Mouse (Mus musculus): ENCODE measurements around the gene Gm17545. TPM values are rescaled to one million over a fixed set of nuclear protein-coding genes. Genes with fewer than 3 reads are reported as not detected.

Gm17545 gene
- polyA plus RNA-seq, 1 experiment, result not detected

DNA sequence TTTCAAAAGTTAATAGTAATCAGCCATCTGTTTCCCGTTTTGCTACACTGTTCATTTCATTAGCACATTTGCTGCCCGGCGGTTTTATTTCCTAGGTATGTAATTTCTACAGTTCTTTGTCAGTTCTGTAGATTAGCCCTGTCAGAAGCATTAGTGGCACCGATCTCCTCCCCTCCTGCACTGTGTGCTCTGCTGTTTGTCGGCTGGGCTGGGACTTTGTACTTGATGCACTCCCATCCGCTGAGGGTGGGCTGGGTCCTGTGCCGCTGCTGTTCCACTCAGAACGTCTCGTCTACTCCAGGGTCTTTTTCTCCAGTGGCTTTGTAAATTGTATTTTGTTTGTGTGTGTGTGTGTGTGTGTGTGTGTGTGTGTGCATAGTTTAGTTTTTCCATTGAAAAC is 34.9 kb downstream of the Gm17545 start:
- Histone ChIP-seq H3ac (ENCODE audit: control insufficient read depth, insufficient read length) (no peak overlapping the region), H3K27me3 (ENCODE audit: control insufficient read depth, insufficient read depth, insufficient read length) (no peaks in the 10 kb centered on the region), H3K79me2 (ENCODE audit: control insufficient read depth, insufficient read depth) (no peaks in the 10 kb centered on the region), H3K4me2 (ENCODE audit: low read depth) (no peak overlapping the region), H3K36me3 (ENCODE audit: control insufficient read depth, insufficient read depth) (no peaks in the 10 kb centered on the region), H3K4me3 (no peak overlapping the region)
- TF ChIP-seq TCF3 (IDR thresholded peaks at IDR 0.05; ENCODE audit: insufficient read length, low read depth) (no peak), POLR2AphosphoS2 (IDR thresholded peaks at IDR 0.05; ENCODE audit: insufficient read length, low read depth) (no peak), E2F4 (IDR thresholded peaks at IDR 0.05; ENCODE audit: insufficient read depth) (no peak), MYOG (IDR thresholded peaks at IDR 0.05; ENCODE audit: control insufficient read depth in 1 of 3, insufficient read depth in 1 of 3, insufficient read length in 2 of 3, low read depth in 2 of 3) (no peak), REST (IDR thresholded peaks at IDR 0.05; ENCODE audit: insufficient read depth, insufficient read length) (no peak), SRF (IDR thresholded peaks at IDR 0.05; ENCODE audit: control insufficient read depth, insufficient read length, low read depth) (no peak), MAX (IDR thresholded peaks at IDR 0.05; ENCODE audit: low read depth) (no peak), CEBPB (IDR thresholded peaks at IDR 0.05; ENCODE audit: insufficient read depth, poor library complexity, severe bottlenecking) (no peak), TCF12 (IDR thresholded peaks at IDR 0.05; ENCODE audit: insufficient read depth, poor library complexity, severe bottlenecking) (no peak), MYOD1 (IDR thresholded peaks at IDR 0.05; ENCODE audit: control insufficient read depth in 1 of 3, insufficient read length in 2 of 3, low read depth in 2 of 3) (no peak), USF1 (IDR thresholded peaks at IDR 0.05; ENCODE audit: low read depth) (no peak), POLR2A (IDR thresholded peaks at IDR 0.05; ENCODE audit: insufficient read length, low read depth) (no peak)

DNA sequence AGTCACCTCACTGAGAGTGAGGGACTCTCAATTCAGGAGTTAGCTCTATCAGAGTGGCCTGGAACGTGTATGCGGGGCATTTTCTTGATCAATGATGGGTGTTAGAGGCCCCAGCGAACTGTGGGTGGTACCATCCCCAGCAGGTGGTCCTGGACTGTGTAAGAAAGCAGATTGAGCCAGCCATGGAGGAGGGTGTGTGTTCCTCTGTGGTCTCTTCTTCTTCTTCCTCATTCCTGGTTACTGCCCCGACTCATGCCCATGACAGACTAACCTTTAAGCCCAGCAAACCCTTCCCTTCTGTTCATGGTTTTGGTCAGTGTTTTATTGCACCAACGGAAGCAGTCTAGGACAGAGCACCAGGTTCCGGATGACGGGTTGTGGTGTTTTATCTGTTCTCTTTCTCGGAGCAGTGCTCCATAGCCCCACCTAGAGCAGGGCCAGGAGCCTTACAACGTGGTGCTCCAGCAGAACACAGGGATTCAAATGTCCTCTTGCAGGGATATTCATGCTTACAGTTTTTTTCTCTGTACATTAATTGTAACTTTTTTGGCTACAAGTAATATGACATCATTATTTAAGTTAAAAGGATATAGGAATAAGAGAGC is 40.2 kb downstream of the Gm17545 start:
- no peaks in the 10 kb centered on the region for H3K27me3 ChIP-seq (ENCODE audit: control insufficient read depth, insufficient read depth, insufficient read length)
- no peaks in the 10 kb centered on the region for H3K79me2 ChIP-seq (ENCODE audit: control insufficient read depth, insufficient read depth)
- no peak overlapping the region for H3K4me2 ChIP-seq (ENCODE audit: low read depth)
- no peak overlapping the region for H3ac ChIP-seq (ENCODE audit: control insufficient read depth, insufficient read length)
- no peak overlapping the region for H3K4me3 ChIP-seq
- H3K36me3 ChIP-seq (ENCODE audit: control insufficient read depth, insufficient read depth), result no peaks in the 10 kb centered on the region
- TF ChIP-seq POLR2A (IDR thresholded peaks at IDR 0.05; ENCODE audit: insufficient read length, low read depth) (no peak), TCF12 (IDR thresholded peaks at IDR 0.05; ENCODE audit: insufficient read depth, poor library complexity, severe bottlenecking) (no peak), POLR2AphosphoS2 (IDR thresholded peaks at IDR 0.05; ENCODE audit: insufficient read length, low read depth) (no peak), MYOD1 (IDR thresholded peaks at IDR 0.05; ENCODE audit: control insufficient read depth in 1 of 3, insufficient read length in 2 of 3, low read depth in 2 of 3) (no peak), E2F4 (IDR thresholded peaks at IDR 0.05; ENCODE audit: insufficient read depth) (no peak), USF1 (IDR thresholded peaks at IDR 0.05; ENCODE audit: low read depth) (no peak), MYOG (IDR thresholded peaks at IDR 0.05; ENCODE audit: control insufficient read depth in 1 of 3, insufficient read depth in 1 of 3, insufficient read length in 2 of 3, low read depth in 2 of 3) (no peak), SRF (IDR thresholded peaks at IDR 0.05; ENCODE audit: control insufficient read depth, insufficient read length, low read depth) (no peak), MAX (IDR thresholded peaks at IDR 0.05; ENCODE audit: low read depth) (no peak), TCF3 (IDR thresholded peaks at IDR 0.05; ENCODE audit: insufficient read length, low read depth) (no peak), CEBPB (IDR thresholded peaks at IDR 0.05; ENCODE audit: insufficient read depth, poor library complexity, severe bottlenecking) (no peak), REST (IDR thresholded peaks at IDR 0.05; ENCODE audit: insufficient read depth, insufficient read length) (no peak)

DNA sequence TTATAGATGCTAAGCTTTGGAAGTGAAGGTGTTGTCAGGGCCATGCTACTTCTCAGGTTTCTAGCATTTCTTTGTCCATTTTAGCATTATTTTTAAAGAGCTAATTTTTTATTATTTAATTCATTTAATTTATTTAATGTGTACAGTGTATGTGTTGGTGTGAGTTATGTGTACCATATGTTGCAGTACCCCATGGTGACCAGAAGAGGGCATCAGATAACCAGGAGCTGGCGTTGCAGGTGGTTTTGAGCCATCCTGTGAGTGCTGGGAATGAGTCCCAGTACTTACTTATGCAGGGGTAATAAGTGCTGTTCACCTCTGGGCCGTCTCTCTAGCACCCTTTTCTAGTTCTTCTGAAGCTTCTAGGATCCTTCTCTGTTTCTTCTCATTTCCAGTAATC is 41.0 kb downstream of the Gm17545 start:
- no peak overlapping the region for H3K4me2 ChIP-seq (ENCODE audit: low read depth)
- H3K36me3 ChIP-seq (ENCODE audit: control insufficient read depth, insufficient read depth), result no peaks in the 10 kb centered on the region
- no peak overlapping the region for H3K4me3 ChIP-seq
- TF ChIP-seq TCF12 (IDR thresholded peaks at IDR 0.05; ENCODE audit: insufficient read depth, poor library complexity, severe bottlenecking) (no peak), SRF (IDR thresholded peaks at IDR 0.05; ENCODE audit: control insufficient read depth, insufficient read length, low read depth) (no peak), POLR2AphosphoS2 (IDR thresholded peaks at IDR 0.05; ENCODE audit: insufficient read length, low read depth) (no peak), USF1 (IDR thresholded peaks at IDR 0.05; ENCODE audit: low read depth) (no peak), E2F4 (IDR thresholded peaks at IDR 0.05; ENCODE audit: insufficient read depth) (no peak)
- no peaks in the 10 kb centered on the region for H3K27me3 ChIP-seq (ENCODE audit: control insufficient read depth, insufficient read depth, insufficient read length)
- no peaks in the 10 kb centered on the region for H3K79me2 ChIP-seq (ENCODE audit: control insufficient read depth, insufficient read depth)
- no peak overlapping the region for H3ac ChIP-seq (ENCODE audit: control insufficient read depth, insufficient read length)

GRCm38 (mm10) chr9:22497021-22497767 is 43.1 kb downstream of the Gm17545 start:
- Histone ChIP-seq H3K27me3 (ENCODE audit: control insufficient read depth, insufficient read depth, insufficient read length) (no peaks in the 10 kb centered on the region), H3K4me2 (ENCODE audit: low read depth) (no peak overlapping the region), H3K4me3 (no peak overlapping the region), H3ac (ENCODE audit: control insufficient read depth, insufficient read length) (no peak overlapping the region), H3K36me3 (ENCODE audit: control insufficient read depth, insufficient read depth) (no peaks in the 10 kb centered on the region), H3K79me2 (ENCODE audit: control insufficient read depth, insufficient read depth) (no peaks in the 10 kb centered on the region)
- no peak for TF ChIP-seq POLR2AphosphoS2 (IDR thresholded peaks at IDR 0.05; ENCODE audit: insufficient read length, low read depth)
- no peak for TF ChIP-seq USF1 (IDR thresholded peaks at IDR 0.05; ENCODE audit: low read depth)
- no peak for TF ChIP-seq MAX (IDR thresholded peaks at IDR 0.05; ENCODE audit: low read depth)
- no peak for TF ChIP-seq TCF12 (IDR thresholded peaks at IDR 0.05; ENCODE audit: insufficient read depth, poor library complexity, severe bottlenecking)
- TF ChIP-seq POLR2A (IDR thresholded peaks at IDR 0.05; ENCODE audit: insufficient read length, low read depth), result no peak
- no peak for TF ChIP-seq E2F4 (IDR thresholded peaks at IDR 0.05; ENCODE audit: insufficient read depth)
- no peak for TF ChIP-seq MYOG (IDR thresholded peaks at IDR 0.05; ENCODE audit: control insufficient read depth in 1 of 3, insufficient read depth in 1 of 3, insufficient read length in 2 of 3, low read depth in 2 of 3)

All from myocyte (in vitro differentiated cells).